In the genomic region with DNA sequence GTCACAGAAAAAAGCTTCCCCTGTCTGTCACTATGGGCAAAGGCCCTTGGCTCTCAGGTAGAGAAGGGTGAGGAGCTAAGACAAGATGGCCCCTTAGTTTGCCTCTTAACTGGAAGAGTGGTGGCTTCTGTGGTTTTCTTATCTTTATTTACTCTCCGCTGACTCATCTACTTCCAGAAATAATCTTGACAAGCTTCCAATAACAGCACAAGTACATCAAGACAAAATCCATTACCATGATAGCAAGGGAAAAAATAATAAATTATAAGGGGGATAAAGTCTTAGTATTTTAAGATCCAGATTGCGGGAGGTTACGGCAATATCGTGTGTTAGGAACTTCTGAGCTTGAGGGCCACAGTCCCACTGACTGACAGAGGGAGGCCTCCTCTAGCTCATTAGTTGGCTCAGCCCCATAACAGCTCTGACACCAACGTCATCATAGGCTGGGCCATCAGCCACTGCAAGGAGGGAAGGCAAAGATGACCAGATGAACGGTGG, we compare ENCODE assay signal across 14 mouse cellular contexts. TPM values are rescaled to one million over a fixed set of nuclear protein-coding genes. Genes with fewer than 3 reads are reported as not detected.
DNase-seq lines count a peak whose midpoint lies in the region; ATAC-seq and TF ChIP-seq lines count a peak whose summit lies in the region.
"Had no signal": no experiment of that assay in that cellular context is flagged by ENCODE, and none has a peak within 500 bp of the region (broad histone marks: within the 10 kb centered on the region; RNA-seq: fewer than 3 reads in every experiment).

No protein-coding gene starts in this region.

- peaks cover 32% of the 10 kb centered on the region for H3K4me1 ChIP-seq in G1E (ENCODE audit: insufficient read depth, low read depth, low read length)
- H3K4me1 ChIP-seq in kidney, embryonic 16.5 days (ENCODE audit: insufficient read depth, low read length): peaks cover 9% of the 10 kb centered on the region
- no peaks in the 10 kb centered on the region; the same call in 1 of the 2 replicates for H3K4me1 ChIP-seq in liver, embryonic 12.5 days
- H3K4me1 ChIP-seq: limb, embryonic 13.5 days had no signal

- H3K4me2 ChIP-seq in kidney, embryonic 16.5 days (replicated peaks; ENCODE audit: low read depth, low read length): no peak overlapping the region
- H3K4me2 ChIP-seq in liver, embryonic 12.5 days: no peak overlapping the region
- H3K4me2 ChIP-seq: limb, embryonic 13.5 days had no signal

- peaks cover 80% of the 10 kb centered on the region for H3K27me3 ChIP-seq in G1E (ENCODE audit: insufficient read depth, low read length)
- H3K27me3 ChIP-seq in kidney, embryonic 16.5 days (ENCODE audit: insufficient read depth, low read length): no peaks in the 10 kb centered on the region
- 0 out of 2 replicates have a peak, but pooled peaks cover 15% of the 10 kb centered on the region for H3K27me3 ChIP-seq in liver, embryonic 12.5 days (replicated peaks)
- H3K27me3 ChIP-seq: limb, embryonic 13.5 days had no signal

- TF ChIP-seq CTCF in G1E (IDR thresholded peaks at IDR 0.05; ENCODE audit: low read depth, low read length): no peak

- H3K9ac ChIP-seq in kidney, embryonic 16.5 days (replicated peaks; ENCODE audit: low read length): no peak overlapping the region
- no peak overlapping the region for H3K9ac ChIP-seq in liver, embryonic 12.5 days
- H3K9ac ChIP-seq: limb, embryonic 13.5 days had no signal

- peak; percentile 91 for ATAC-seq in G1E (ENCODE audit: extremely low read depth, insufficient number of reproducible peaks, low FRiP score, poor library complexity, severe bottlenecking)
- peak; percentile 66; the same call in 1 of the 2 replicates for ATAC-seq in kidney, embryonic 16.5 days (ENCODE audit: low FRiP score, low TSS enrichment)
- ATAC-seq in liver, embryonic 12.5 days: no peak
- ATAC-seq: intestine, postnatal 0 days had no signal

- peak; percentile 29 for DNase-seq in adrenal gland, postnatal 14 days
- DNase-seq in adrenal gland, postnatal 10 days: no peak
- peak; percentile 50 for DNase-seq in G1E (ENCODE audit: low spot score)
- peak; percentile 35 for DNase-seq in lung, postnatal 25 days (ENCODE audit: low spot score)
- no peak for DNase-seq in left cerebral cortex, postnatal 10 days (ENCODE audit: extremely low spot score in 1 of 2, low spot score in 2 of 2)
- DNase-seq in ovary, postnatal 14 days (ENCODE audit: low spot score): no peak
- DNase-seq: cerebellum, adult 2 months; layer of hippocampus, postnatal 36 days; thymus, postnatal 14 days had no signal

- no peaks in the 10 kb centered on the region for H3K36me3 ChIP-seq in G1E (replicated peaks)
- H3K36me3 ChIP-seq in kidney, embryonic 16.5 days (ENCODE audit: insufficient read depth, low read length): no peaks in the 10 kb centered on the region
- no peaks in the 10 kb centered on the region for H3K36me3 ChIP-seq in liver, embryonic 12.5 days
- H3K36me3 ChIP-seq: limb, embryonic 13.5 days had no signal

- no peak overlapping the region for H3K27ac ChIP-seq in kidney, embryonic 16.5 days (ENCODE audit: low read length)
- H3K27ac ChIP-seq in liver, embryonic 12.5 days: no peak overlapping the region
- H3K27ac ChIP-seq: limb, embryonic 13.5 days had no signal

- 0 out of 2 replicates have a peak, but pooled peaks cover 2% of the 10 kb centered on the region for H3K9me3 ChIP-seq in G1E (replicated peaks)
- H3K9me3 ChIP-seq in kidney, embryonic 16.5 days (ENCODE audit: low read length): no peaks in the 10 kb centered on the region
- H3K9me3 ChIP-seq in liver, embryonic 12.5 days (replicated peaks): no peaks in the 10 kb centered on the region
- H3K9me3 ChIP-seq: limb, embryonic 13.5 days had no signal

- intact Hi-C loops in left cerebral cortex, postnatal 10 days (cut with DNase I): no loop called here

- 62% methylated on average over 6 of the region's 6 CpGs for WGBS in kidney, embryonic 16.5 days
- whole genome bisulfite sequencing in liver, embryonic 12.5 days (ENCODE audit: insufficient replicate concordance): 41% methylated on average over 6 of the region's 6 CpGs

- peak overlapping the region; percentile 47; the same call in 1 of the 2 replicates for H3K4me3 ChIP-seq in G1E (ENCODE audit: low read depth, low read length)
- H3K4me3 ChIP-seq in kidney, embryonic 16.5 days (ENCODE audit: low read length): no peak overlapping the region
- H3K4me3 ChIP-seq in liver, embryonic 12.5 days: no peak overlapping the region
- H3K4me3 ChIP-seq: limb, embryonic 13.5 days; megakaryocyte, embryonic 14.5 days had no signal

RNA-seq across cellular contexts. Expression of gene Rab6b, which starts 33.3 kb away (rescaled TPM):
- 3.1 and 9.2 TPM in 2 replicates for total RNA-seq in adrenal gland, postnatal 14 days (2021)
- 10 to 100 TPM in 1 of 2 experiments, 1 to 10 TPM in 1; 7.0 to 14.7 TPM for total RNA-seq in adrenal gland, postnatal 10 days (2021)
- not detected in 2 replicates for total RNA-seq in G1E (2014; fragmentation: Nextera tagmentation)
- 0.06 and 0.16 TPM in 2 replicates for total RNA-seq in G1E (2017)
- polyA plus RNA-seq in G1E (2012): not detected in 2 replicates
- 5.2 and 6.1 TPM in 2 replicates for polyA plus RNA-seq in kidney, embryonic 16.5 days (2015; fragmentation: Nextera tagmentation; extraction: Ambion mirVana)
- total RNA-seq in left cerebral cortex, postnatal 10 days (2021): 100 to 1,000 TPM; 623 to 633 TPM
- 0.24 and 0.43 TPM in 2 replicates for polyA plus RNA-seq in liver, embryonic 12.5 days (2016; fragmentation: Nextera tagmentation; extraction: Ambion mirVana)

Comparison
In these comparisons a context has a peak if more than half of its experiments do, and no peak if none do; other contexts are left out.
1. DNase-seq: peak in adrenal gland, postnatal 14 days (single experiment), G1E (single experiment) and lung, postnatal 25 days (single experiment); none in adrenal gland, postnatal 10 days (single experiment), left cerebral cortex, postnatal 10 days (0 of 2) and ovary, postnatal 14 days (single experiment).
2. RNA of gene Rab6b, which starts 33.3 kb away (total RNA-seq): 623 to 633 TPM in left cerebral cortex, postnatal 10 days; 7.0 to 14.7 TPM in adrenal gland, postnatal 10 days, 3.1 to 9.2 TPM in adrenal gland, postnatal 14 days and 0.06 to 0.16 TPM in G1E; every median in the first group is over 10 times any median in the second.